Mouse (Mus musculus) gastrocnemius, adult 8-10 months (tissue): Measurements from ENCODE around the gene Sipa1l2. TPM values are rescaled to one million over a fixed set of nuclear protein-coding genes. Genes with fewer than 3 reads are reported as not detected.

Source experiments
- DNase-seq, 2 experiments: peaks; one replicate each; pipeline ENCODE4 v3.0.0; 2022; ENCODE audit warnings: low spot score in 2 of 2
- total RNA-seq, 4 experiments: library from RNA; stranded (reverse); gene quantifications; 2 replicates each; pipeline ENCODE4 v1.2.4; 2022

The Sipa1l2 gene
- total RNA-seq, 4 experiments from 2014 or later, result 3.9 to 5.4 (median 4.5) TPM

DNA sequence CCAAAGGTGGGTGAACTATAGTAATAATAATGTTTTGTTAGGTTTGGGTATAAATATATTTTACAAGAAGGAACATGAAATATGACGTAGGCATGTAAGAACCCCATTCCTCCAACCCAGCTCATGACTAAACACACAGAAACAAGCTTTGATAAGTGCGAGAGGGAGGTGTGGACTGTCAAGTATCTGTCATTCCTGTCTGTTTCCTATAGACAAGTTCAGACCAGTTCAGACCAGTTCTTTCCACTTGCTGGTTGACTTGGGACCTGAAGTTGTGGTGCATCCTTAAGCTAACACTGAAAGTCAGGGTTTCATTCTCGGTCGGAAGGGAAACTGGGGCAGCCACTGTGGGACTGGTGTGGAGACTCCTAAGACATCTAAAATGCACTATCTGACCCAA is 197.0 kb downstream of the Sipa1l2 start:
- DNase-seq, result no peak

DNA sequence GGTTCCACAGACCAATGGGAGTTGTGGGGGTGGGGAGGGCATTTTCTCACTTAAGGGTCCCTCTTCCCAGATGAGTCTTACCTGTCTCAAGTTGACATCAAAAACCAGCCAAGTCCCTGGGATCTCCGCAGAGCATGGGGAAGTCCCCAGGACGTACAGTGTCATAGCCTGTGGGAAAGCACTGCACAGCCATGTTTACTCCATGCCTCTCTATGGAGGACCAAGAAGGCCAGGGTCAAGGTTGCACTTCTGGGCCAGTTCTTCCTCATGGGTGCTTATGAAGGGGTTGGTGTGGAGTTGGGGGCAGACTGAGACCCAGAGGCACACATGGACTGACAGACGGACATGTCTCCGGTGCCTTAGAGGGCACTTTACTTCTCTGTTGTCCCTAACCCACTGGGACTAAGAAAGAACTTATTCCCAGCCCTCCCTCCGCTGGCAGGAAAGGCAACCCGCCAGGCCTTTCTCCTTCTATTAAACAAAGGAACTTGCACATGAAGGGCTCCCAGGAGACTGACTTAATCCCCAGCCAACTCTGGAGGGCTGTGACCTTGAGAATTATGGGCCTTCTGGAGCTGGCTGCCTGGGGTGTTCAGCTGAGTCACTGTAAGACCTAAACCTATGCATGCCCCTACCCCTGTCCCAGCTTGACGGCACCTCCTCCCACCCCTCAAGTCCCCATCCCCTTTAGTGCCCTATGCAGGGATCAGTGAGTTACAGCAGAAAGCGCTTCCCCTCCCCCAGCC is 199.9 kb downstream of the Sipa1l2 start:
- DNase-seq, result no peak

DNA sequence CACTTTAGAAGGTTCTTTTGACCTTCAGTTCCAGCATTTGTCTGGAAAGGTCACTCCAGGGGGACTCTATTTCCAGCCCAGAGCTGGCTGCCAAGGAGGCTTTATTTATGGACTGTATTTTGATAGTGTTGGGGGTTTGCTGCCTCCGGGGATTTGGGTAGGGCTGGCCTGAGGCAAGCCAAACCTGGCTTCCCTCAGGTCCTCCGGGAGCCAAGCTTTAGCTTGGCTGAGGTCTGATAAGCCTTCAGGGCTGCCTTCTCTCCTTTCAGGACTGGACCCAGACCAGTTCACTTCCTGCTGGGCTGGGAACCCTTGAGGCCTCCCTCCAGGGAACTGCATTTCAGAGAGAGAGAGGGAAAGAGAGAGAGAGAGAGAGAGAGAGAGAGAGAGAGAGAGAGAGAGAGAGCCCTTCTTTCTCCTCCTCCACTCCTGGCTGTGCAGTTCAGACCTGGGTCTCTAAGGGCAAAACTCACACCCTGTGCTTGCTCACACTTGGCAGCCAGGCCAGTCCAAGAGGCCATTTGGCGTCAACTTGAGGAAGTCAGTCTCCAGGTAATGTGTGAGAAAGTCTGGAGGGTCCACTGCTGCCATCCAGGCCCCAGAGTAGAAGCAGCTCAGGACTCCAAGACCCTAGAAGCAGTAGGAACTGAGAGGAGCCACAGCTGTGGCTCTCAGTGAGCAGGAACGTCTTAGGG is 201.1 kb downstream of the Sipa1l2 start:
- DNase-seq, result peak; percentile 46 to 72

Other genes with a start within 250 kb of the Sipa1l2 start
- 1 to 10 TPM; 2.7 to 3.5 (median 3.3) TPM for gene Map10, start 100.0 kb upstream of the Sipa1l2 start, total RNA-seq
- 10 to 100 TPM; 10.1 to 13.7 (median 11.4) TPM for gene Ntpcr, start 160.2 kb upstream of the Sipa1l2 start, total RNA-seq